Mouse (Mus musculus) heart, embryonic 16.5 days (tissue): ENCODE measurements around the gene Klf14. TPM values are rescaled to one million over a fixed set of nuclear protein-coding genes. Genes with fewer than 3 reads are reported as not detected.

Source experiments
- ATAC-seq: fragments of 200-750 bp; cut with Nextera tagmentation; replicated peaks from 2 replicates; pipeline ENCODE4 v1.8.0; 2017; ENCODE audit warnings: moderate number of reproducible peaks; ENCODE audit not compliant: insufficient read depth, low FRiP score; ENCODE audit errors: extremely low read depth
- H3K27ac ChIP-seq: fragments of 300-500 bp; sonication (generic); 2 replicates; pipeline ENCODE4 v1.5.1; 2014; ENCODE audit warnings: mild to moderate bottlenecking, low read length, control low read depth, moderate library complexity
- H3K27me3 ChIP-seq: fragments of 300-500 bp; sonication (generic); 2 replicates; pipeline ENCODE4 v1.6.1; 2014; ENCODE audit warnings: low read length, mixed read lengths; ENCODE audit not compliant: control insufficient read depth, insufficient read depth
- H3K36me3 ChIP-seq: fragments of 300-500 bp; sonication (generic); 2 replicates; pipeline ENCODE4 v1.6.1; 2014; ENCODE audit not compliant: control insufficient read depth, insufficient read depth
- H3K4me1 ChIP-seq: fragments of 300-500 bp; sonication (generic); 2 replicates; pipeline ENCODE4 v1.6.1; 2014; ENCODE audit warnings: low read length, mixed read lengths; ENCODE audit not compliant: control insufficient read depth, insufficient read depth
- H3K4me2 ChIP-seq: fragments of 300-500 bp; sonication (generic); 2 replicates; pipeline ENCODE4 v1.6.1; 2014; ENCODE audit warnings: low read depth, mild to moderate bottlenecking, control low read depth, low read length
- H3K4me3 ChIP-seq: fragments of 300-500 bp; sonication (generic); 2 replicates; pipeline ENCODE4 v1.5.1; 2014; ENCODE audit warnings: mild to moderate bottlenecking, control low read depth, low read length
- H3K9ac ChIP-seq: fragments of 300-500 bp; sonication (generic); 2 replicates; pipeline ENCODE4 v1.6.1; 2014; ENCODE audit warnings: low read length, control low read depth
- H3K9me3 ChIP-seq: fragments of 300-500 bp; sonication (generic); replicated peaks from 2 replicates; pipeline ENCODE4 v1.6.1; 2016; ENCODE audit warnings: low read length; ENCODE audit not compliant: control insufficient read depth
- WGBS: fragments of 180-500 bp; shearing (Covaris S2); extraction: QIAGEN DNeasy Blood & Tissue Kit; methylation state at CpG from one replicate; pipeline ENCODE4 v1.1.7; 2014; 5-methylcytosine and 5-hydroxymethylcytosine counted together
- polyA plus RNA-seq: library from polyadenylated mRNA; unstranded; fragments of >200 nt; fragmentation: Nextera tagmentation; extraction: Ambion mirVana; gene quantifications from 2 replicates; pipeline ENCODE4 v1.2.1, GENCODE M21; 2015

Klf14 gene
- polyA plus RNA-seq, 1 experiment from 2014 or later, result 1.9 TPM

GRCm38 (mm10) chr6:30957784-30958735 is 818 bp downstream of the Klf14 start:
- ATAC-seq, result no peak
- H3K4me1 ChIP-seq, result no peaks in the 10 kb centered on the region
- 7% methylated on average over 84 of the region's 84 CpGs for WGBS
- H3K9me3 ChIP-seq, result peaks cover 31% of the 10 kb centered on the region
- no peak overlapping the region for H3K27ac ChIP-seq
- peak overlapping the region; percentile 71 for H3K4me3 ChIP-seq
- peak overlapping the region; percentile 88 for H3K4me2 ChIP-seq
- H3K36me3 ChIP-seq, result peaks cover 5% of the 10 kb centered on the region; the same call in 1 of the 2 replicates
- peak overlapping the region; percentile 65 for H3K9ac ChIP-seq
- H3K27me3 ChIP-seq, result peaks cover 33% of the 10 kb centered on the region

- no peak overlapping the region for H3K27ac ChIP-seq
- no peak for ATAC-seq
- no peak overlapping the region for H3K4me2 ChIP-seq
- no peak overlapping the region for H3K4me3 ChIP-seq
- H3K36me3 ChIP-seq, result no peaks in the 10 kb centered on the region
- 67% methylated on average over 5 of the region's 5 CpGs for WGBS
- no peak overlapping the region for H3K9ac ChIP-seq
- H3K27me3 ChIP-seq, result no peaks in the 10 kb centered on the region
- no peaks in the 10 kb centered on the region for H3K9me3 ChIP-seq
- no peaks in the 10 kb centered on the region for H3K4me1 ChIP-seq
Measured at GRCm38 (mm10) chr6:30939264-30939663, 19.6 kb downstream of the Klf14 start.

- no peak for ATAC-seq
- 44% methylated on average over 2 of the region's 2 CpGs for WGBS
- Histone ChIP-seq H3K9ac (no peak overlapping the region), H3K4me1 (no peaks in the 10 kb centered on the region; the same call in 1 of the 2 replicates), H3K27me3 (no peaks in the 10 kb centered on the region), H3K9me3 (no peaks in the 10 kb centered on the region), H3K36me3 (no peaks in the 10 kb centered on the region), H3K4me2 (no peak overlapping the region), H3K27ac (no peak overlapping the region), H3K4me3 (no peak overlapping the region)
Measured at GRCm38 (mm10) chr6:30922821-30923220, 36.1 kb downstream of the Klf14 start.

GRCm38 (mm10) chr6:30921826-30922225 is 37.1 kb downstream of the Klf14 start:
- H3K27me3 ChIP-seq, result no peaks in the 10 kb centered on the region
- no peak for ATAC-seq
- no peaks in the 10 kb centered on the region; the same call in 1 of the 2 replicates for H3K4me1 ChIP-seq
- no peak overlapping the region for H3K4me2 ChIP-seq
- 71% methylated on average over 10 of the region's 11 CpGs for WGBS
- no peak overlapping the region for H3K27ac ChIP-seq
- H3K9ac ChIP-seq, result no peak overlapping the region
- no peaks in the 10 kb centered on the region for H3K9me3 ChIP-seq
- H3K36me3 ChIP-seq, result no peaks in the 10 kb centered on the region
- H3K4me3 ChIP-seq, result no peak overlapping the region

GRCm38 (mm10) chr6:30920834-30921675 is 37.8 kb downstream of the Klf14 start:
- H3K9ac ChIP-seq, result peak overlapping the region; percentile 54
- no peak overlapping the region; the same call in 1 of the 2 replicates for H3K27ac ChIP-seq
- ATAC-seq, result no peak
- 35% methylated on average over 21 of the region's 21 CpGs for WGBS
- no peaks in the 10 kb centered on the region for H3K36me3 ChIP-seq
- no peaks in the 10 kb centered on the region for H3K27me3 ChIP-seq
- peak overlapping the region; percentile 41 for H3K4me3 ChIP-seq
- no peaks in the 10 kb centered on the region for H3K9me3 ChIP-seq
- H3K4me1 ChIP-seq, result no peaks in the 10 kb centered on the region; the same call in 1 of the 2 replicates
- peak overlapping the region; percentile 59 for H3K4me2 ChIP-seq

- H3K4me2 ChIP-seq, result no peak within 1 kb of the TSS
- ATAC-seq, result no peak
- WGBS, result 78% methylated on average over 2 of the region's 2 CpGs
- H3K27ac ChIP-seq, result no peak within 1 kb of the TSS
- no peaks in the 10 kb centered on the region for H3K27me3 ChIP-seq
- H3K4me1 ChIP-seq, result no peaks in the 10 kb centered on the region
- no peaks in the 10 kb centered on the region for H3K36me3 ChIP-seq
- no peaks in the 10 kb centered on the region for H3K9me3 ChIP-seq
- no peak within 1 kb of the TSS for H3K4me3 ChIP-seq
- H3K9ac ChIP-seq, result no peak within 1 kb of the TSS
Measured at GRCm38 (mm10) chr6:30915473-30915872, 43.4 kb downstream of the Klf14 start, which contains the start of gene Tsga13. Gene Tsga13, minus strand, starts transcription at chr6:30915573.

GRCm38 (mm10) chr6:30907970-30908369 is 50.9 kb downstream of the Klf14 start:
- Histone ChIP-seq H3K36me3 (no peaks in the 10 kb centered on the region), H3K4me2 (no peak overlapping the region), H3K4me3 (no peak overlapping the region), H3K9ac (no peak overlapping the region), H3K27ac (no peak overlapping the region), H3K4me1 (no peaks in the 10 kb centered on the region), H3K9me3 (no peaks in the 10 kb centered on the region), H3K27me3 (no peaks in the 10 kb centered on the region)
- whole genome bisulfite sequencing, result 63% methylated on average over 3 of the region's 3 CpGs
- no peak for ATAC-seq
